Mouse (Mus musculus) urinary bladder, adult 18-20 months (tissue): ENCODE measurements around the gene Cdt1.
A peak's percentile ranks its signal among the peaks of the same experiment; 100 is the strongest.

Experiments
- DNase-seq, 2 experiments: peaks; one replicate each; pipeline ENCODE4 v3.0.0; 2022; ENCODE audit warnings: low spot score in 2 of 2, mixed read lengths in 2 of 2

The Cdt1 gene

GRCm38 (mm10) chr8:122574264-122574663 lies 6.4 kb downstream of the Cdt1 start:
- no peak for DNase-seq

GRCm38 (mm10) chr8:122574667-122575251 lies 6.9 kb downstream of the Cdt1 start:
- DNase-seq = no peak

- no peak for DNase-seq
These were observed 7.5 kb downstream of the Cdt1 start for GRCm38 (mm10) chr8:122575286-122575685.

- no peak for DNase-seq
These were observed 8.2 kb downstream of the Cdt1 start for GRCm38 (mm10) chr8:122575735-122576647.

GRCm38 (mm10) chr8:122576648-122577022 lies 8.8 kb downstream of the Cdt1 start, which contains the start of gene Aprt:
Aprt (minus strand) TSS chr8:122576909.
- peak; percentile 94 to 98 for DNase-seq

GRCm38 (mm10) chr8:122577116-122577515 lies 9.3 kb downstream of the Cdt1 start:
- DNase-seq = no peak

- DNase-seq = no peak
These were observed 11.4 kb downstream of the Cdt1 start for GRCm38 (mm10) chr8:122579196-122579595.

- no peak for DNase-seq
These were observed 13.1 kb downstream of the Cdt1 start for GRCm38 (mm10) chr8:122580926-122581325.

- DNase-seq = no peak
These were observed 17.2 kb downstream of the Cdt1 start for GRCm38 (mm10) chr8:122584981-122585380.

GRCm38 (mm10) chr8:122585411-122585891 lies 17.6 kb downstream of the Cdt1 start:
- DNase-seq = no peak

- no peak for DNase-seq
These were observed 18.4 kb downstream of the Cdt1 start for GRCm38 (mm10) chr8:122586171-122586570.

GRCm38 (mm10) chr8:122586749-122587148 lies 18.9 kb downstream of the Cdt1 start:
- DNase-seq = no peak

- DNase-seq = no peak
These were observed 25.4 kb downstream of the Cdt1 start for GRCm38 (mm10) chr8:122593240-122593639.

- no peak for DNase-seq
These were observed 26.1 kb downstream of the Cdt1 start for GRCm38 (mm10) chr8:122593783-122594507.

- no peak for DNase-seq
These were observed 28.2 kb downstream of the Cdt1 start for GRCm38 (mm10) chr8:122596031-122596430.

- no peak for DNase-seq
These were observed 32.9 kb downstream of the Cdt1 start for GRCm38 (mm10) chr8:122600666-122601065.

GRCm38 (mm10) chr8:122604640-122605039 lies 36.8 kb downstream of the Cdt1 start:
- DNase-seq = no peak

GRCm38 (mm10) chr8:122605367-122605766 lies 37.6 kb downstream of the Cdt1 start:
- DNase-seq = no peak

GRCm38 (mm10) chr8:122606810-122607209 lies 39.0 kb downstream of the Cdt1 start:
- DNase-seq = no peak

- no peak for DNase-seq
These were observed 42.4 kb downstream of the Cdt1 start for GRCm38 (mm10) chr8:122610209-122610608.

- DNase-seq = peak in 1 of 2 experiments; percentile 20
These were observed 42.9 kb downstream of the Cdt1 start for GRCm38 (mm10) chr8:122610612-122611277.
